Mouse (Mus musculus): ENCODE results near the gene Clec1a. TPM values are rescaled to one million over a fixed set of nuclear protein-coding genes. Genes with fewer than 3 reads are reported as not detected.
A peak's percentile ranks its signal among the peaks of the same experiment; 100 is the strongest.

The Clec1a gene
- polyA plus RNA-seq, 1 experiment = 0.49 TPM

DNA sequence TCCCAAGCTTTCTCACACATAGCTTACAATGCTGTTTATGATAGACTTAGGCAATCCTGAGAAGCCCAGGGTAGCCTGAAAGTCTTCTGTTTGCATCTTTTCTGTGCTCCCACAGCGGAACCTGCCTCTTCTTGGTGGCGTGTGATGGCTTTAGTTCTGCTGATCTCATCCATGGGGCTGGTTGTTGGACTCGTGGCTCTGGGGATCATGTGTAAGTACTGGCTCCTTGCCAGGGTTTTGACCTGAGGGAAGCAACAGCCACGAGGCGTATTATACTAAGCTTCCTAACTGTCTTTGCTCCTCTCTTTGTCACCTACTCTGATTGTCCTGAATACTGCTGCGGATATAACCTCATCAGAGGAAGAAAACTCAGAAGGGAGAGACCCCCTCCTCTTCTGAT, 51.9 kb downstream of the Clec1a start:
- Histone ChIP-seq H3K4me3 (replicated peaks; ENCODE audit: insufficient read depth, low read depth, low read length) (no peak overlapping the region), H3K27ac (ENCODE audit: insufficient read depth, low read length) (no peak overlapping the region), H3K4me1 (ENCODE audit: control insufficient read depth, insufficient read depth, low read length) (no peaks in the 10 kb centered on the region), H3K27me3 (ENCODE audit: control insufficient read depth, insufficient read depth, low read length) (no peaks in the 10 kb centered on the region)
- TF ChIP-seq CTCF (IDR thresholded peaks at IDR 0.05; ENCODE audit: borderline replicate concordance, insufficient read depth, low read depth, low read length) (no peak), POLR2A (IDR thresholded peaks at IDR 0.05; ENCODE audit: borderline replicate concordance, insufficient read depth, low read length) (no peak)
- DNase-seq = no peak
- 47% methylated on average over 6 of the region's 6 CpGs for WGBS

DNA sequence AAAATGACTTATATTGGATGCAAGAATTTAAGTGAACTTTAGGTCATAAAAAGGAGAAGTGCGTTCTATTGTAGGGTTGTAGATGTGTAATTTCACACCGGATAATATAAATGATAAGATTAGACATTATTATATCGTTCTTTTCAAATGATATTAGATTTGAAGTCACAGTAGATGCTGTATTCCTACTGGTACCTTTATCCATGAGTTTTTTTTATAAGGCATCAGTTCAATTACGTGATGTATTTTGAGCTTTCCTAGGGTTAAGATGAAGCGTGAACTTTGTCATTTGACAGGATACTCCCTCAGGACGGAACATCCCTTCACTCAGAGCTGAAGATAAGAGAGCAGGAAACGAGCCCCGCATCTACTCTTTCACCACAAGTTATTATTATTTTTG, 54.8 kb downstream of the Clec1a start, which contains the start of gene Clec1b:
Gene Clec1b (plus strand): TSS at position 301 of the 400 bp plus-strand sequence.
- DNase-seq = no peak
- Histone ChIP-seq H3K27ac (ENCODE audit: insufficient read depth, low read length) (no peak within 1 kb of the TSS), H3K4me3 (replicated peaks; ENCODE audit: insufficient read depth, low read depth, low read length) (no peak within 1 kb of the TSS), H3K27me3 (ENCODE audit: control insufficient read depth, insufficient read depth, low read length) (no peaks in the 10 kb centered on the region), H3K4me1 (ENCODE audit: control insufficient read depth, insufficient read depth, low read length) (no peaks in the 10 kb centered on the region)
- TF ChIP-seq POLR2A (IDR thresholded peaks at IDR 0.05; ENCODE audit: borderline replicate concordance, insufficient read depth, low read length) = no peak
- no peak for TF ChIP-seq CTCF (IDR thresholded peaks at IDR 0.05; ENCODE audit: borderline replicate concordance, insufficient read depth, low read depth, low read length)
- 91% methylated on average over 8 of the region's 8 CpGs for WGBS

DNA sequence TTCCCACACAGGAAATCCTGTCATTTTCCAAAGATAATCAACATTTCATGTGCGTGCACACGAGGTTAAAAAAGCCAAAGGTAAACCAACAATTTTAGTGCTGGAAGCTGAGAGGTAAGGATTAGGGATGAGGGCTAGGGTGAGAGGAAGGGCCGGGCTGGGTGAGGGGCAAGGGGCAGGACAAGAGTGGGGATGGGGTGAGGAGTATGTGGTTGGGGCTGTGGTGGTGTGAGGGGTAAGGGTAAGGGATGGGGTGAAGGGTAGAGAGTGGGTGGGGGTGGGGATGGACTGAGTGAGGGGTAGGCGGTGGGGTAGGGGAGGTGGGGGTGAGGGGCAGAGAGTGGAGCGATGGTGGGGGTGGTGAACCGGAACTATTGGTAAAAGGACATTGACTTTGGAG, 58.1 kb downstream of the Clec1a start:
- Histone ChIP-seq H3K27me3 (ENCODE audit: control insufficient read depth, insufficient read depth, low read length) (no peaks in the 10 kb centered on the region), H3K4me1 (ENCODE audit: control insufficient read depth, insufficient read depth, low read length) (no peaks in the 10 kb centered on the region), H3K4me3 (replicated peaks; ENCODE audit: insufficient read depth, low read depth, low read length) (no peak overlapping the region), H3K27ac (ENCODE audit: insufficient read depth, low read length) (no peak overlapping the region)
- 76% methylated on average over 6 of the region's 6 CpGs for WGBS
- no peak for DNase-seq
- TF ChIP-seq POLR2A (IDR thresholded peaks at IDR 0.05; ENCODE audit: borderline replicate concordance, insufficient read depth, low read length) = no peak
- no peak for TF ChIP-seq CTCF (IDR thresholded peaks at IDR 0.05; ENCODE audit: borderline replicate concordance, insufficient read depth, low read depth, low read length)

DNA sequence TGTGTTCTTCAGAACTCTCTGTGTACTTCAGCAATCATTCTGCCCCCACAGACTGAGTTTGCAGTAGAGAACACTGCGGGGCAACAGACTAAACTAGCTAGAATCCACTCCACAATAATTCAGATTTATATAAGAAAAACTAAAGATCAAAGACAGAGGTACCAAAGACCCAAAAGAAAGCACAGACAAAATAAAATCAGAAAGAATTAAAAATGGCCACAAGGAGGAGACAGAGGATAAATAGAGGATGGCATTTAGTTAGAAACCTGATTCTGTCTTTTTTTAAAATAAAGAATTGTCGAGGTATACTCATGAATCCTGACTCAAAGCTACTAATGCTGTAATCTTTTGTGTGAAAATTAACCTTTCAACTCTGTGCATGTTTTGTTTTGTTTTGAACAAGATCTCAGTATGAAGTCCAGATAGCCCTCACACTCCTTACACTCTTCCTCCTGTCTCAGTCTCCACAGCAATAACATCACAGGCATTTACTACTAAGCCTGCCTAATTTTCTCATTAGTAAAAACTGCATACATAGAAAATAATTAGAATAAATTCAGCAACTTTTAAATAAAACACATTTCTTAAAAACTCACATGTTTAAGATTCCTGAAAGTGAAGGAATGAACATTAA, 58.6 kb downstream of the Clec1a start:
- WGBS = 23% methylated on average over 2 of the region's 2 CpGs
- H3K4me3 ChIP-seq (replicated peaks; ENCODE audit: insufficient read depth, low read depth, low read length) = no peak overlapping the region
- H3K27me3 ChIP-seq (ENCODE audit: control insufficient read depth, insufficient read depth, low read length) = no peaks in the 10 kb centered on the region
- no peak for DNase-seq
- no peak overlapping the region for H3K27ac ChIP-seq (ENCODE audit: insufficient read depth, low read length)
- no peak for TF ChIP-seq POLR2A (IDR thresholded peaks at IDR 0.05; ENCODE audit: borderline replicate concordance, insufficient read depth, low read length)
- peak; percentile 27; the same call in 1 of the 2 replicates for TF ChIP-seq CTCF (IDR thresholded peaks at IDR 0.05; ENCODE audit: borderline replicate concordance, insufficient read depth, low read depth, low read length)
- H3K4me1 ChIP-seq (ENCODE audit: control insufficient read depth, insufficient read depth, low read length) = no peaks in the 10 kb centered on the region

DNA sequence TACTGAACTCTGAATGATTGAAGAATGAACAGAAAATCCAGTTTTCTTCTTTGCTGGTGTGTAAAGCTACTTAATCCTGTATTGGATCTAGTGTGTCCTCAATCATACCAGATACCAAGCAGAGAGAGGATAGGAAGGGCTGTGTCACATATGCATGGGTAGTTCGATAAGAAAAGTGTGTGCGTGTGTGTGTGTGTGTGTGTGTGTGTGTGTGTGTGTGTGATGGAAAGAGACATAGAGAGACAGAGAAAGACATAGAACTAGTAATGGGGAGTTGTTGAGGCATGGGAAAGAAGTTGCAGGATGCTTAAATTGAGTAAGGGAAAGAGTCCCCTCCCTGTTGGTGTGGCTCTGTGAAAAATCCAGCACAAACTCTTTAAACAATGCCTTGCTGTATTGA, 66.0 kb downstream of the Clec1a start, which contains the start of gene Clec12b:
Gene Clec12b (minus strand): TSS at position 101 of the 400 bp plus-strand sequence.
- no peaks in the 10 kb centered on the region for H3K4me1 ChIP-seq (ENCODE audit: control insufficient read depth, insufficient read depth, low read length)
- TF ChIP-seq CTCF (IDR thresholded peaks at IDR 0.05; ENCODE audit: borderline replicate concordance, insufficient read depth, low read depth, low read length) (no peak), POLR2A (IDR thresholded peaks at IDR 0.05; ENCODE audit: borderline replicate concordance, insufficient read depth, low read length) (no peak)
- no peak within 1 kb of the TSS for H3K4me3 ChIP-seq (replicated peaks; ENCODE audit: insufficient read depth, low read depth, low read length)
- H3K27me3 ChIP-seq (ENCODE audit: control insufficient read depth, insufficient read depth, low read length) = no peaks in the 10 kb centered on the region
- H3K27ac ChIP-seq (ENCODE audit: insufficient read depth, low read length) = no peak within 1 kb of the TSS
- no peak for DNase-seq
- WGBS = 67% methylated on average over 2 of the region's 2 CpGs

DNA sequence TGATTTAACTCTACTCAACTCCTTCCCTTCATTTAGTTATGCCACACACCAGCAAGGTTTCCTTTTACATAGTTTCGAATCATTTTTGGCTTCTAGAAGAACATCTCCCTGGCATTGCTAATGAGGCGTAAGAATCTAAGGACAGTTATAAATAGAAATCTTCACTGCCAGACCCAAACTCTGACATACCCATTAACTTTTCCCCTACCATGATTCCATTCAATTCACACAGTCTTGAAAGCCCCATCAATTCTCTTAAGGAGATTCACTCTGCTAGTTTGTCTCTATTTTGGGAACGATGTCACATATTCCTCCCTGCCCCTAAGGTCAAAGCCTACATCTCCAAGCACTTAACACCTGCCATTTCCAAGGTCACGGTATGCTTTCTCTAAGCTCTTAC, 66.8 kb downstream of the Clec1a start:
- H3K4me1 ChIP-seq (ENCODE audit: control insufficient read depth, insufficient read depth, low read length) = no peaks in the 10 kb centered on the region
- TF ChIP-seq CTCF (IDR thresholded peaks at IDR 0.05; ENCODE audit: borderline replicate concordance, insufficient read depth, low read depth, low read length) (no peak), POLR2A (IDR thresholded peaks at IDR 0.05; ENCODE audit: borderline replicate concordance, insufficient read depth, low read length) (no peak)
- WGBS = 35% methylated on average over 4 of the region's 4 CpGs
- H3K4me3 ChIP-seq (replicated peaks; ENCODE audit: insufficient read depth, low read depth, low read length) = no peak overlapping the region
- no peak overlapping the region for H3K27ac ChIP-seq (ENCODE audit: insufficient read depth, low read length)
- DNase-seq = no peak
- H3K27me3 ChIP-seq (ENCODE audit: control insufficient read depth, insufficient read depth, low read length) = no peaks in the 10 kb centered on the region

DNA sequence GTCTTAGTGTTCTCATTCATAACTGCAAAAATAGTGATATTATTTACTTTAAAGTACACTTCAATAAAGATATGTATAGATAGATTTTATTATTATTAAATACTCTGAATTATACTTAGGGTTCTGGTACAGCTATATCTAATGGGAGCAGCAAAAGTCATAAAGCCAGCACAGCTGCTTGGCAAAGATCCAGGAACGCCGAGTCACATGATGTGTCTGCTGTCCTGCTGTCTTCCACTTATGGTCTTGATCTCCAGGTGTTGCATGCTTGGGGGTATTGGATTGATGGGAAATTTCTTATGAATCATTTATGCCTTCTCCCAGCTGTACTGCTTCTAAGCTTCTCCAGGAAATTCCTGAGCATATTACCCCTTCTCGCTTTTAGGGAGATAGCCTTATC, 68.3 kb downstream of the Clec1a start:
- no peak for TF ChIP-seq POLR2A (IDR thresholded peaks at IDR 0.05; ENCODE audit: borderline replicate concordance, insufficient read depth, low read length)
- no peak for DNase-seq
- Histone ChIP-seq H3K27ac (ENCODE audit: insufficient read depth, low read length) (no peak overlapping the region), H3K27me3 (ENCODE audit: control insufficient read depth, insufficient read depth, low read length) (no peaks in the 10 kb centered on the region), H3K4me3 (replicated peaks; ENCODE audit: insufficient read depth, low read depth, low read length) (no peak overlapping the region), H3K4me1 (ENCODE audit: control insufficient read depth, insufficient read depth, low read length) (no peaks in the 10 kb centered on the region)
- 37% methylated on average over 3 of the region's 3 CpGs for WGBS

DNA sequence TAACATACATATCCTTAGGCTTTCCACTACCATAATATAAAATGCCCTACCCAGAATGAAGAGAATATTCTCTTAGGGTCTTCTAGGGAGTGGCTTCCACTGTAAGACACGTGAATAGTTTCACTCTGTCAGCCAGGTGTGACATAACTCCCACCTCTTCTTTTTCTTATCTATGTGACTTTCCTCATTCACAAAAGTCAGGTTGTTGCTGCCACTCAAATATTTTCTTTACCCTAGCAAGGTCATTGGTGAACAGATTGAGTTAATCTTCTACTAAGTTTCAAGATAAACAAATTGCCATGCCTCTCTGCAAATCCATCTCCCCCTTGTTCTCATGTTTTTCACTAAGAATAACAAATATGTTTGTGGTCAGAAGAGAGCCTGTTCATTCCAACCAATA, 70.1 kb downstream of the Clec1a start:
- DNase-seq = no peak
- H3K4me1 ChIP-seq (ENCODE audit: control insufficient read depth, insufficient read depth, low read length) = no peaks in the 10 kb centered on the region
- TF ChIP-seq POLR2A (IDR thresholded peaks at IDR 0.05; ENCODE audit: borderline replicate concordance, insufficient read depth, low read length) (no peak), CTCF (IDR thresholded peaks at IDR 0.05; ENCODE audit: borderline replicate concordance, insufficient read depth, low read depth, low read length) (no peak)
- 93% methylated on average over 1 of the region's 1 CpGs for WGBS
- H3K27me3 ChIP-seq (ENCODE audit: control insufficient read depth, insufficient read depth, low read length) = no peaks in the 10 kb centered on the region
- no peak overlapping the region for H3K27ac ChIP-seq (ENCODE audit: insufficient read depth, low read length)
- no peak overlapping the region for H3K4me3 ChIP-seq (replicated peaks; ENCODE audit: insufficient read depth, low read depth, low read length)
